Mouse (Mus musculus) testis, adult 2 months (tissue): ENCODE measurements at regions not wholly inside any gene's neighbourhood (a gene's known extent, or its start where the extent isn't known, plus 50 kb on each side); places are given as distances from the start of the nearest gene placed in this dataset.

Experiments
- H3K27ac ChIP-seq: fragments of 200-500 bp; 2 replicates; pipeline ENCODE4 v1.5.1; 2012; ENCODE audit warnings: low read depth, low read length; ENCODE audit not compliant: control insufficient read depth, insufficient read depth
- H3K27me3 ChIP-seq: fragments of 200-500 bp; 2 replicates; pipeline ENCODE4 v1.6.1; 2012; ENCODE audit warnings: mild to moderate bottlenecking, low read length, moderate library complexity; ENCODE audit not compliant: control insufficient read depth, insufficient read depth
- H3K36me3 ChIP-seq: fragments of 200-500 bp; 2 replicates; pipeline ENCODE4 v1.6.1; 2012; ENCODE audit warnings: mild to moderate bottlenecking, low read length; ENCODE audit not compliant: control insufficient read depth, insufficient read depth
- H3K4me1 ChIP-seq: fragments of 200-500 bp; 2 replicates; pipeline ENCODE4 v1.6.1; 2012; ENCODE audit warnings: low read length; ENCODE audit not compliant: control insufficient read depth, insufficient read depth
- H3K4me3 ChIP-seq: fragments of 200-500 bp; 2 replicates; pipeline ENCODE4 v1.5.1; 2012; ENCODE audit warnings: low read depth, mild to moderate bottlenecking, low read length, moderate library complexity, mixed read lengths; ENCODE audit not compliant: control insufficient read depth
- CTCF ChIP-seq: fragments of 200-500 bp; IDR thresholded peaks from 2 replicates; pipeline ENCODE4 v1.5.1; 2012; ENCODE audit warnings: low read depth, mild to moderate bottlenecking, inconsistent platforms, low read length, moderate library complexity; ENCODE audit not compliant: control insufficient read depth, insufficient read depth, insufficient replicate concordance
- POLR2A ChIP-seq: fragments of 200-500 bp; IDR thresholded peaks from 2 replicates; pipeline ENCODE4 v1.6.1; 2012; ENCODE audit warnings: low read depth, mild to moderate bottlenecking, inconsistent platforms, low read length, moderate library complexity; ENCODE audit not compliant: control insufficient read depth

GRCm38 (mm10) chr14:25340845-25341244 lies 118.1 kb upstream of the Zmiz1 start:
- no peaks in the 10 kb centered on the region; the same call in 1 of the 2 replicates for H3K4me1 ChIP-seq
- H3K36me3 ChIP-seq = no peaks in the 10 kb centered on the region
- H3K27me3 ChIP-seq = no peaks in the 10 kb centered on the region
- H3K4me3 ChIP-seq = no peak overlapping the region
- no peak for TF ChIP-seq CTCF
- no peak overlapping the region for H3K27ac ChIP-seq

- H3K27ac ChIP-seq = no peak overlapping the region
- no peak overlapping the region for H3K4me3 ChIP-seq
- H3K27me3 ChIP-seq = no peaks in the 10 kb centered on the region
- H3K36me3 ChIP-seq = no peaks in the 10 kb centered on the region
- TF ChIP-seq POLR2A (no peak), CTCF (no peak)
- H3K4me1 ChIP-seq = no peaks in the 10 kb centered on the region; the same call in 1 of the 2 replicates
Measured at GRCm38 (mm10) chr14:25341848-25342427, 117.0 kb upstream of the Zmiz1 start.

- Histone ChIP-seq H3K36me3 (no peaks in the 10 kb centered on the region), H3K27me3 (no peaks in the 10 kb centered on the region), H3K27ac (no peak overlapping the region), H3K4me3 (no peak overlapping the region), H3K4me1 (no peaks in the 10 kb centered on the region; the same call in 1 of the 2 replicates)
- no peak for TF ChIP-seq POLR2A
- TF ChIP-seq CTCF = no peak
Measured at GRCm38 (mm10) chr14:25342865-25343565, 116.0 kb upstream of the Zmiz1 start.

- Histone ChIP-seq H3K27ac (no peak overlapping the region), H3K4me1 (no peaks in the 10 kb centered on the region; the same call in 1 of the 2 replicates), H3K27me3 (no peaks in the 10 kb centered on the region), H3K36me3 (no peaks in the 10 kb centered on the region), H3K4me3 (no peak overlapping the region)
- TF ChIP-seq POLR2A = no peak
- TF ChIP-seq CTCF = no peak
Measured at GRCm38 (mm10) chr14:25345995-25346394, 113.0 kb upstream of the Zmiz1 start.

GRCm38 (mm10) chr14:25346813-25347610 lies 112.0 kb upstream of the Zmiz1 start:
- Histone ChIP-seq H3K27me3 (no peaks in the 10 kb centered on the region), H3K27ac (no peak overlapping the region), H3K4me3 (no peak overlapping the region), H3K36me3 (no peaks in the 10 kb centered on the region), H3K4me1 (no peaks in the 10 kb centered on the region; the same call in 1 of the 2 replicates)
- no peak for TF ChIP-seq CTCF

GRCm38 (mm10) chr14:25350282-25350964 lies 108.6 kb upstream of the Zmiz1 start:
- TF ChIP-seq CTCF (no peak), POLR2A (no peak)
- no peaks in the 10 kb centered on the region for H3K27me3 ChIP-seq
- no peak overlapping the region for H3K4me3 ChIP-seq
- H3K36me3 ChIP-seq = no peaks in the 10 kb centered on the region
- no peaks in the 10 kb centered on the region; the same call in 1 of the 2 replicates for H3K4me1 ChIP-seq
- H3K27ac ChIP-seq = no peak overlapping the region

- TF ChIP-seq POLR2A (no peak), CTCF (no peak)
- Histone ChIP-seq H3K27me3 (no peaks in the 10 kb centered on the region), H3K4me3 (no peak overlapping the region), H3K4me1 (peaks cover 3% of the 10 kb centered on the region), H3K36me3 (no peaks in the 10 kb centered on the region), H3K27ac (no peak overlapping the region; the same call in 1 of the 2 replicates)
Measured at GRCm38 (mm10) chr14:25353804-25354203, 105.2 kb upstream of the Zmiz1 start.
